Mouse (Mus musculus): ENCODE results near the gene Wdr54.

The Wdr54 gene

GRCm38 (mm10) chr6:83161442-83161841 is 5.2 kb upstream of the Wdr54 start:
- no peak for DNase-seq (ENCODE audit: low read depth, low spot score)

GRCm38 (mm10) chr6:83159456-83159855 is 3.3 kb upstream of the Wdr54 start:
- peak; percentile 67 for DNase-seq (ENCODE audit: low read depth, low spot score)

- no peak for DNase-seq (ENCODE audit: low read depth, low spot score)
Measured at GRCm38 (mm10) chr6:83155552-83156238, 502 bp downstream of the Wdr54 start.

GRCm38 (mm10) chr6:83153485-83153884 is 2.7 kb downstream of the Wdr54 start:
- no peak for DNase-seq (ENCODE audit: low read depth, low spot score)

- DNase-seq (ENCODE audit: low read depth, low spot score), result no peak
Measured at GRCm38 (mm10) chr6:83153038-83153437, 3.2 kb downstream of the Wdr54 start.

GRCm38 (mm10) chr6:83151721-83152120 is 4.5 kb downstream of the Wdr54 start:
- no peak for DNase-seq (ENCODE audit: low read depth, low spot score)

GRCm38 (mm10) chr6:83147280-83147679 is 8.9 kb downstream of the Wdr54 start:
- DNase-seq (ENCODE audit: low read depth, low spot score), result no peak

- DNase-seq (ENCODE audit: low read depth, low spot score), result no peak
Measured at GRCm38 (mm10) chr6:83145805-83146204, 10.4 kb downstream of the Wdr54 start.

- DNase-seq (ENCODE audit: low read depth, low spot score), result no peak
Measured at GRCm38 (mm10) chr6:83145209-83145608, 11.0 kb downstream of the Wdr54 start.

- no peak for DNase-seq (ENCODE audit: low read depth, low spot score)
Measured at GRCm38 (mm10) chr6:83142886-83143285, 13.3 kb downstream of the Wdr54 start.

- DNase-seq (ENCODE audit: low read depth, low spot score), result peak; percentile 58
Measured at GRCm38 (mm10) chr6:83142211-83142731, 13.9 kb downstream of the Wdr54 start.

GRCm38 (mm10) chr6:83141636-83142035 is 14.6 kb downstream of the Wdr54 start:
- no peak for DNase-seq (ENCODE audit: low read depth, low spot score)

- no peak for DNase-seq (ENCODE audit: low read depth, low spot score)
Measured at GRCm38 (mm10) chr6:83140044-83140443, 16.2 kb downstream of the Wdr54 start.

- DNase-seq (ENCODE audit: low read depth, low spot score), result peak; percentile 36
Measured at GRCm38 (mm10) chr6:83138056-83138455, 18.1 kb downstream of the Wdr54 start.

GRCm38 (mm10) chr6:83137576-83137950 is 18.6 kb downstream of the Wdr54 start:
- DNase-seq (ENCODE audit: low read depth, low spot score), result peak; percentile 50

- DNase-seq (ENCODE audit: low read depth, low spot score), result peak; percentile 44
Measured at GRCm38 (mm10) chr6:83136881-83137575, 19.2 kb downstream of the Wdr54 start.

- DNase-seq (ENCODE audit: low read depth, low spot score), result no peak
Measured at GRCm38 (mm10) chr6:83136291-83136880, 19.8 kb downstream of the Wdr54 start.

- DNase-seq (ENCODE audit: low read depth, low spot score), result peak; percentile 34
Measured at GRCm38 (mm10) chr6:83135571-83136161, 20.5 kb downstream of the Wdr54 start.

GRCm38 (mm10) chr6:83134951-83135513 is 21.2 kb downstream of the Wdr54 start, which contains the start of gene Rtkn:
Gene Rtkn, plus strand, starts transcription at chr6:83135463.
- DNase-seq (ENCODE audit: low read depth, low spot score), result no peak

- DNase-seq (ENCODE audit: low read depth, low spot score), result no peak
Measured at GRCm38 (mm10) chr6:83134226-83134625, 22.0 kb downstream of the Wdr54 start.

GRCm38 (mm10) chr6:83132176-83132919 is 23.8 kb downstream of the Wdr54 start:
- DNase-seq (ENCODE audit: low read depth, low spot score), result peak; percentile 35
